Mouse (Mus musculus) ES-E14 (cell line): ENCODE results near the gene Lrch4.

Source experiments
- CHD2 ChIP-seq: IDR thresholded peaks from 2 replicates; pipeline ENCODE4 v1.6.1; 2014; ENCODE audit warnings: mild to moderate bottlenecking, low read depth, low read length, inconsistent platforms
- ZC3H11A ChIP-seq: IDR thresholded peaks from 2 replicates; pipeline ENCODE4 v1.6.1; 2012; ENCODE audit warnings: low read depth, mild to moderate bottlenecking, inconsistent platforms, low read length, borderline replicate concordance
- ZNF384 ChIP-seq: IDR thresholded peaks from 2 replicates; pipeline ENCODE4 v1.6.1; 2012; ENCODE audit warnings: low read depth, low read length, inconsistent platforms

- TF ChIP-seq CHD2 (no peak), ZC3H11A (no peak), ZNF384 (no peak)
Observed at GRCm38 (mm10) chr5:137600281-137600618, 28.7 kb upstream of the Lrch4 start.
